Mouse (Mus musculus) heart, adult 18-20 months (tissue): ENCODE measurements around the gene Stk17b. TPM values are rescaled to one million over a fixed set of nuclear protein-coding genes. Genes with fewer than 3 reads are reported as not detected.
"Not testable (repeated sequence)": the region's sequence is repeated elsewhere in the genome, so short reads cannot be mapped to it uniquely, and the experiment has no call there.

ENCODE experiments used
- DNase-seq, 2 experiments: peaks; one replicate each; pipeline ENCODE4 v3.0.0; 2021 to 2022; ENCODE audit warnings: mixed read lengths in 1 of 2
- total RNA-seq, 2 experiments: library from RNA; stranded (reverse); gene quantifications; 2 replicates each; pipeline ENCODE4 v1.2.3; 2021

The Stk17b gene
- total RNA-seq, 2 experiments from 2014 or later = 12.5 to 17.3 TPM

- no peak for DNase-seq
Measured at GRCm38 (mm10) chr1:53728489-53729225, 56.4 kb downstream of the Stk17b start.

GRCm38 (mm10) chr1:53726883-53727282 is 58.1 kb downstream of the Stk17b start:
- DNase-seq = no peak

- DNase-seq = no peak
Measured at GRCm38 (mm10) chr1:53721353-53721752, 63.7 kb downstream of the Stk17b start.

- DNase-seq = no peak
Measured at GRCm38 (mm10) chr1:53720601-53721351, 64.2 kb downstream of the Stk17b start.

GRCm38 (mm10) chr1:53715966-53716515 is 69.0 kb downstream of the Stk17b start:
- DNase-seq = no peak

GRCm38 (mm10) chr1:53715446-53715845 is 69.6 kb downstream of the Stk17b start:
- DNase-seq = peak; percentile 24 to 78

- DNase-seq = not testable (repeated sequence)
Measured at GRCm38 (mm10) chr1:53713383-53713782, 71.6 kb downstream of the Stk17b start.

- no peak for DNase-seq
Measured at GRCm38 (mm10) chr1:53711069-53711468, 74.0 kb downstream of the Stk17b start.

GRCm38 (mm10) chr1:53709602-53710001 is 75.4 kb downstream of the Stk17b start:
- not testable (repeated sequence) for DNase-seq

- DNase-seq = peak; percentile 9 to 14
Measured at GRCm38 (mm10) chr1:53706431-53707361, 78.3 kb downstream of the Stk17b start, which contains the start of gene Dnah7a. Dnah7a (minus strand) TSS chr1:53706784.

Other genes with a start within 250 kb of the Stk17b start
- gene Dnah7a, start 78.4 kb downstream of the Stk17b start, total RNA-seq = under 1 TPM in 1 of 2 experiments, not detected in 1; 0.13 TPM